Mouse (Mus musculus): ENCODE data around the gene Setdb2.
"Not testable (repeated sequence)": the region's sequence is repeated elsewhere in the genome, so short reads cannot be mapped to it uniquely, and the experiment has no call there.

The Setdb2 gene

GRCm38 (mm10) chr14:59440558-59441471 lies at the start of gene Setdb2, which contains the start of gene Cab39l:
Gene Setdb2 (minus strand): TSS chr14:59440884.
Gene Cab39l (plus strand): TSS chr14:59440972.
- peak; percentile 100 for ATAC-seq (ENCODE audit: insufficient number of reproducible peaks, low FRiP score, low TSS enrichment)

GRCm38 (mm10) chr14:59485247-59485810 lies 44.6 kb upstream of the Setdb2 start:
- ATAC-seq (ENCODE audit: insufficient number of reproducible peaks, low FRiP score, low TSS enrichment), result no peak

- 0 out of 2 replicates have a peak, but pooled peaks have one; percentile 31 for ATAC-seq (ENCODE audit: insufficient number of reproducible peaks, low FRiP score, low TSS enrichment)
Measured at GRCm38 (mm10) chr14:59478699-59479098, 38.0 kb upstream of the Setdb2 start.

- ATAC-seq (ENCODE audit: insufficient number of reproducible peaks, low FRiP score, low TSS enrichment), result no peak
Measured at GRCm38 (mm10) chr14:59470781-59471180, 30.1 kb upstream of the Setdb2 start.

DNA sequence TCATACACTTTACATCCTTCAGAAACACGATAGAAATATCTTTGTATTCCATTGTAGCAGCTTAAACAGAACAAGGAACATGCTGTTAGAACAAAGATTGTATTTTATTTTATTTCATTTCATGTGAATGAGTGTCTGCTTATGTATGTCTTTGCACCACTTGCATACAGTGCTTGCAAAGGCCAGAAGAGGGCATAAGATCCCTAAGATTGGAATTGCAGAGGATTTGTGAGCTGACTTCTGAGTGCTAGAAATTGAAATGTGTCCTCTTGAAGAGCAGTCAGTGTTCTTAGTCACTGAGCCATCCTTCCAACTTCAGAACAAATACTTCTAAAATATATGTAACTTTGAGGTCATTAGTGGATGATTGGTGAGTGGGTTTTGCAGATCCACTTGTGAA lies 27.1 kb upstream of the Setdb2 start:
- no peak for ATAC-seq (ENCODE audit: insufficient number of reproducible peaks, low FRiP score, low TSS enrichment)

GRCm38 (mm10) chr14:59466503-59466902 lies 25.8 kb upstream of the Setdb2 start:
- ATAC-seq (ENCODE audit: insufficient number of reproducible peaks, low FRiP score, low TSS enrichment), result no peak

DNA sequence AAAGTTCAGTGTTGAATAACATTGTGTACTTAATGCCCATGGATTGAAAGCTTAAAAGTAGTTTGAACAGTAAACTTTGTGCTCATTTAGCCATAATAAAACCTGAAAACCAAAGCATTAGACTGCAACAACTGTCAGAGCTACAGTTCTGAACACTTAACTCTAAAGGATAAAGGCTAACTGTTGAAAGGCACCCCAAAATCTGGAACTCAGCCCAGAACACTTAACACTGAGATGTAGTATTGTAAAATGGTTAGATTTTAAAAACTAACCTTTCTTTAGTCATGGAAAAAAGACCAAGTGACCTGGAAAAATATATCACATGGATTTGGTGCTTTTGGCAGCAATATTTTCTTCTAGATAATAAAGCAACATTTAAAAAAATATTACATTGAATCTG lies 7.3 kb upstream of the Setdb2 start:
- ATAC-seq (ENCODE audit: insufficient number of reproducible peaks, low FRiP score, low TSS enrichment), result no peak

DNA sequence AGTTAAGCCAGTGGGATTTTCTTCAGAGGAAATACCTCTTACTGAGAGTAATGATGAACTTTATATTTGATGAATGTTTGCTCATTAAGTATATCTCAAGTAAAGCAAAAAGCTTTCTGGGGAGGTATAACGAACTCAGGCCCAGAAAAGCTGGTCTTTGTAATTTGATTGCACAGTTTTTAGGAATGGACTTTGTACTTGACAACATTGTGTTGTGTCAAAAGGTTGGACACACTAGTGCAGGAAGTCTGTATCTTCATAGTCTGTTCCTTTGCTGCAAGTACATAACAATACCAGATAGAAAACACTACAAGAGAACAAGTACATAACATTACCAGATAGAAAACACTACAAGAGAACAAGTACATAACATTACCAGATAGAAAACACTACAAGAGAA lies 4.7 kb upstream of the Setdb2 start:
- no peak for ATAC-seq (ENCODE audit: insufficient number of reproducible peaks, low FRiP score, low TSS enrichment)

DNA sequence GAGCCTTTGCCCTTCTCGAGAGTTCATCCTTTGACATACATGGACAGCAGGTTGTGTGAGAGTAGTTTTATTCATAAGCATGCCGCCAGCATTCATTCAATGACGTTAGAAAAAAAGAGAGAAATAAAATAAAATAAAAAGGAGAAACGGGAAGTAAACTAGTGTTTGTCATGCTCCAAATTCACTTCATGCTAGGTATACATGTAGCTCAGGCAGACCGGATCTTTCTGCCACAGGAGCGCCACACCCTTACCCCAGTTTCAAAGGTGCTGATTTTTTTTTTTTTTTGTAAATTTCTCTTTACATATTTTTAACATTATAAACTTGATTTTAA lies 755 bp upstream of the Setdb2 start:
- no peak for ATAC-seq (ENCODE audit: insufficient number of reproducible peaks, low FRiP score, low TSS enrichment)

DNA sequence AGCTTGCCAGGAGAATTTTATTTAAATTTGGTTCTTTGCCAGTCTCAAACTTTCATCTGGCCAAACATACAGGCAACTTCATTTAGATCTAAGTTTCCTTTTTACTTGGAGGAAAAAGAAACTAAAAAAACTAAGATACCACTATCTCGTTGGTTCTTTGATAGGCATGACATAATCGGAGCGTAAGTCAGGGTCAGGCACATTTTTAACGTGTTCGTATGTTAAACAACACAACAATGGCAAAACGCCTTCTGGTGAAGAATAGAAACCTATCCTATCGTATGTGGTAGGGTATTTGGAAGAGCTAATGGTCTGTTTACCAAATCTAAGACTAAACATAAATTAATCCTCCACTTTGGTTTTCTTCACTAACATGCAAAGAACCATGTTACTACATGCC lies 645 bp downstream of the Setdb2 start:
- ATAC-seq (ENCODE audit: insufficient number of reproducible peaks, low FRiP score, low TSS enrichment), result no peak

DNA sequence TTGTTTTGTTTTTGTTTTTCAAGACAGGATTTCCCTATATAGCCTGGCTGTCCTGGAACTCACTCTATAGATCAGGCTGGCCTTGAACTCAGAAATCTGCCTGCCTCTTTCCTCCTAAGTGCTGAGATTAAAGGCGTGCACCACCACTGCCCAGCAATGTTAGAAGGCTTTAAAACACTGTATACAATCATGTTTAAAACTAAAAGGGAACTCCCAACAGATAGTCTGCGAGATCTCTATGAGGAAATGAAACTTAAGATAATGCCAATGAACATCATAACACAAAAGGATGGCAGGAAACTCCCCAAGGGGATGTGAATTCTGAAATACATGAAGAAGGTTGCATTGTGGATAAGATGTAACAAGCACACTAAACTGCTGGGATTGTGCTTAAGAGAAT lies 2.2 kb downstream of the Setdb2 start:
- ATAC-seq (ENCODE audit: insufficient number of reproducible peaks, low FRiP score, low TSS enrichment), result no peak

DNA sequence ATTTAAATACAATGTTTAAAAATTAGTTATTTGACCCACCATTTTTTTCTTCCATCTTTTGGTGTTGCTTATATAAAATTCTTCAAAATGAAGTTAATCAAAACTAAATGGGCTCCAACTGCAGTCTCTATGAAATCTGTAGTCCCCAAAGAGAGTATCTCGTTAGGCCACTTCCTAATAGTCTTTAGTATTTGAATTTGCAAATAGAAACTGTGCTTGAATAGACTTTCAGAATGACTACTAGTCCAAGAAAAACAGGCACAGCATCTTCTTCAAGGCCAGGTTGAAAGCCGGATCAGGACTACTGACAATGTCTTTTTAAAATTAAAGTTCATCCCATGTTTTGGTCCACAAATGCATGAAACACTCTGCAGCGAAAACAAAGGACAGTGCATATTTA lies 3.3 kb downstream of the Setdb2 start:
- no peak for ATAC-seq (ENCODE audit: insufficient number of reproducible peaks, low FRiP score, low TSS enrichment)

DNA sequence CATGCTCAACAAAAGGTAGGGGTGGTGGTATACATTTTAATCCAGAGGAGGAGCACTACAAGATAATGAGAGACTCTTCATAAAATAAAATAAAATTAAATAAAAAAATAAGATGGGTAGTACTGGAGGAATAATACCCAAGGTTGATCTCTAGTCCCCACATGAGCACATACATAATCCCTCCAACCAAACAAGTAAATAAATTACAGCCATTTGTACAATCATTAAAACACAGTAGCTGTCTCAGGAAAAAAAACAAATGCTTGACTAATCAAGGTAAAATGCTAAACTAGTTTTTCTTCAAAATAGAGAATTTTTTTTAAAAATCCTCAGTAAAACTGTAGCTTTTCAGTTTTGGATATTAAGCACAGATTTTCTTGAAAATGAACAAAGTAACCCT lies 5.5 kb downstream of the Setdb2 start:
- ATAC-seq (ENCODE audit: insufficient number of reproducible peaks, low FRiP score, low TSS enrichment), result no peak

- no peak for ATAC-seq (ENCODE audit: insufficient number of reproducible peaks, low FRiP score, low TSS enrichment)
Measured at GRCm38 (mm10) chr14:59433902-59434301, 6.8 kb downstream of the Setdb2 start.

GRCm38 (mm10) chr14:59430556-59430955 lies 10.1 kb downstream of the Setdb2 start:
- ATAC-seq (ENCODE audit: insufficient number of reproducible peaks, low FRiP score, low TSS enrichment), result no peak

GRCm38 (mm10) chr14:59422912-59423663 lies 17.6 kb downstream of the Setdb2 start:
- ATAC-seq (ENCODE audit: insufficient number of reproducible peaks, low FRiP score, low TSS enrichment), result no peak

- no peak for ATAC-seq (ENCODE audit: insufficient number of reproducible peaks, low FRiP score, low TSS enrichment)
Measured at GRCm38 (mm10) chr14:59418171-59418570, 22.5 kb downstream of the Setdb2 start.

DNA sequence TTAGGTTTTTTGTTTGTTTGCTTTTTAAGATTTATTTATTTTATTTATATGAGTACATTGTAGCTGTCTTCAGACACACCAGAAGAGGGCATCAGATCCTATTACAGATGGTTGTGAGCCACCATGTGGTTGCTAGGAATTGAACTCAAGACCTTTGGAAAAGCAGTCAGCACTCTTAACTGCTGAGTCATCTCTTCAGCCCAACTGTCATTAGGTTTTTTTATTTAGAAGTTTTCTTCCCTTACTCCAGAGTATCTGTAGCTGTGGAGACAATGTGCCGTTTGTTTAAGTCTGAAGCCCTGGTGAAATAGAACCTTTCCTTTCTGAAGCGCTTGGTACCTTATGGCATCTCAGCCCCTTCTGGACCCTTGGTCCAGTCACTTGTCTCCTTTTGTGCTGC lies 25.7 kb downstream of the Setdb2 start:
- ATAC-seq (ENCODE audit: insufficient number of reproducible peaks, low FRiP score, low TSS enrichment), result not testable (repeated sequence)

GRCm38 (mm10) chr14:59396999-59397398 lies 43.7 kb downstream of the Setdb2 start:
- no peak for ATAC-seq (ENCODE audit: insufficient number of reproducible peaks, low FRiP score, low TSS enrichment)

DNA sequence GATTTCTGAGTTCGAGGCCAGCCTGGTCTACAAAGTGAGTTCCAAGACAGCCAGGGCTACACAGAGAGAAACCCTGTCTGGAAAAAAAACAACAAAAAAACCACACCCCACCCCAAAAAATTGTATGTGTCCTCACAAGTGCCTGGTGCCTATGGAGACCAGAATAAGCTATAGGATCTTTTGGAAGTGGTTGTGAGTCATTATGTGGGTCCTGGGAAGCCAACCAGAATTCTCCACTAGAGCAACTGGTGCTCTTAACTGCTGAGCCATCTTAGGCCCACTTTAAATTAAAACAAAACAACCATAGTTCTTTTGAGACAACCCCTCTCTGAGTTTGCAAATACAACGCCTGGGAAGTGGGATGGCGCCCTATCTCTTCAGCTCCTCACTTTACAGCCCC lies 45.4 kb downstream of the Setdb2 start, which contains the start of gene Phf11c:
Gene Phf11c (minus strand): TSS at position 101 of the 400 bp plus-strand sequence.
- ATAC-seq (ENCODE audit: insufficient number of reproducible peaks, low FRiP score, low TSS enrichment), result no peak

GRCm38 (mm10) chr14:59390181-59390580 lies 50.5 kb downstream of the Setdb2 start:
- ATAC-seq (ENCODE audit: insufficient number of reproducible peaks, low FRiP score, low TSS enrichment), result not testable (repeated sequence)

Measured in cerebellum, adult (tissue).